Mouse (Mus musculus) kidney, adult 9 months (tissue): ENCODE measurements around the gene Kiz.

Experiments used
- DNase-seq: peaks from one replicate; pipeline ENCODE4 v3.0.0; 2022

Kiz gene

DNA sequence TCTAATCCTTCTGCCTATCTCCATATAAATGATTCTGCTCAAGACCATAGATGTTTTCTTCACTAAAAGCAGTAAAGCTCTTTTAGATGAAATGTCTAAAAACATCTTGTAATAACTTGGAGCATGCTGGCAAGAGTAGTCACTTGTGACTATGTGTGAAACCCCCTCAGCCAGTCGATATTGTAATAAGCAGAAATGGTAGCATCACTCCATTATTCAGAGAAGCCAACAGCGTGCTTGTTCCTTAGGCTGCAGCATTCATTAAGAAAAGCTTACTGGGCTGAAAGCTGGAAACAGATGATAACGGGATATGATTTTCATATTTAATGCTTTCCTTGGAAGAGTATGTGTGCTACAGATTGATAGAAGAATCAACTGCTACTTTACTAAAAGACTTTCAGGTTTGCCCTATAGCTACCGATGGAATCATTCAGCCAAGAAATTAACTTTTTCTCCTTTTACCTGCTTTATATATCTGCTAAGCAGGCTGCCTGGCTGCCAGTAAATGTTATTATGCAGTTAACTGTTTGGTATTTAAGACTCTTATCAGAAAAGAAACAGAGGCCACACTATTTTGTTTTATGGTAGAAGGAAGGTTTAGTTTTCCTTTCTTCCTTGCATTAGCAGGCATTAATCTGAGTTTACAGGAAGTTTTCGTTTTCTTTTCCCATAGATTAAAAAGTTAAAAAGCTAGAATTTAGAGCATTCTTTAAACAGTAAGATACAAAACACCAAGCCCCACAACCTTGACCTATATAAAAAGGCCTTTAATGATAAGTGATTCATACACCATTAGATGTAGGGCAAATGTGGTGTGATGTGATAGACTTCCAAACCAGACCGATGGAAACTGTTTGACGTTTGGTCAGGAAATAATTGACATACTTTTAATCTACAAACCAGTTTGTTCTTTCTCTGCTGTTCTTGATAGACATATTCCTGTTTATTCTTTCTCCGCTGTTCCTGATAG is 15.9 kb downstream of the Kiz start:
- no peak for DNase-seq

- DNase-seq: peak; percentile 16
Observed at GRCm38 (mm10) chr2:146872697-146873096, 17.0 kb downstream of the Kiz start.

GRCm38 (mm10) chr2:146873881-146874441 is 18.3 kb downstream of the Kiz start:
- no peak for DNase-seq

DNA sequence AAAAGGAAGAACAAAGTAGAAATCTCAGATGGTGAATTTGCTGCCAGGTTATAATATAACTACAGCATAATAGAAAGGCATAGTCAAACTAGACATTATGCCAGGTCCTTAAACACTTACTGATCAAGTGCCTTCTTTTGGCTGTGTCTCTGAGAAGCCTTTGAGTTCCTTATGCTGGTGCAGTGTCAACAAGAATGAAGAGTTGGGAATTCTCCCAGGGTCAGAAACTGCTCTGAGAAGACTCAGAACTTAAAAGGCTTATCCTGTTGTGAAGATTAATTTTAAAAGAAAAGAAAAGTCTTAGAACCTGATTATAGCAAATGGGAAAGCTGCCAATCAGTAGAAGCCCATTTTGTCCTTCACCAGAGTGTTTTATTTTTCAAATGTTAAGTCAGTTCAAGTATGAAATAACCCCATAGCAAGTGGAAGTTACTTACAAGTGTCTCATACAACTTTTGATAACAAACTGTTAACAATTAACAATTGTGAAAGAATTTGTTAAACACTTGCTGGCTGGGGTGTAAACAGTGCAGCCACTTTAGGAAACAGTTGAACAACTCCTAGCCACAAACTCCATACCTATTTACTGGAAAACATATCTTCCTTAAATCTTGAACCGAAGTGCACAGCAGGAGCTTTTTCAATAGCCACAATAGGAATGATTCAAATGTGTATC is 21.9 kb downstream of the Kiz start:
- DNase-seq: no peak

- no peak for DNase-seq
Observed at GRCm38 (mm10) chr2:146881623-146882022, 26.0 kb downstream of the Kiz start.

GRCm38 (mm10) chr2:146884291-146884855 is 28.7 kb downstream of the Kiz start:
- DNase-seq: no peak

GRCm38 (mm10) chr2:146888786-146889414 is 33.2 kb downstream of the Kiz start:
- DNase-seq: no peak

DNA sequence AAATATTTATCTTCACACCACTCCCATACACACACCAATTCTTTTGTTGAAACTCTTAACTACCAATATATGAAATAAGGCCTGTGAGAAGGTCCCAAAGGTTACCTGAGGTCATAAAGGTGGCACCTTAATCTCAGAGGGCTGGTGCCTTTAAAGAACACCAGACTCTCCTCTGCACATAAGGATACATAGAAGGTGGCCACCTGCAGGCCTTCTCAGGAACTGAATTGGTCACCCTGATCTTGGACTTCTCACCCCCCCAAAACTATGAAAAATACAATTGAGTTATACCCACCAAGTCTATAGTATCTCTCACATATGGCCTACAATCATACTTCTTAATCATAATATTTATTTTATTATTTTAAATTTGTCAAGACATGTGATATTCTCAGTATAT is 43.3 kb downstream of the Kiz start:
- DNase-seq: peak; percentile 22

DNA sequence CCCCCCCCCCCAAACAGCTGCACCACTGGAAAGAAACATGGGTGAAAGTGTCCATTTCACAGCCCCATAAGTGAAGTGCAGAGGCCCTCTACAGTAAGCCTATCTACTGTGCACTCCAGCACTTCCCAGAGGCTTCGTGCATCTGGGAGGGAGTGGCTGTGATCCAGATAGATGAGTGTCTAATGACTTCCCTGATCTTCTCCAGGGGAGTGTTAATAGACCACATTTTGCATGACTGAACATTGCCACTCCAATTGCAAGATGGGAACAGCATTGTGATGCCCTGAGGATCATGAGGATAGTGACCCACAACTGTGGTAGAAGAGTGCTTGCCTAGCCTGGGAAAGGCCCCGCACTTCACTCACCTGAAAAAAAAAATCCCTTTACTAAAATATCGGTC is 60.4 kb downstream of the Kiz start:
- no peak for DNase-seq

- no peak for DNase-seq
Observed at GRCm38 (mm10) chr2:146917770-146918169, 62.1 kb downstream of the Kiz start.

DNA sequence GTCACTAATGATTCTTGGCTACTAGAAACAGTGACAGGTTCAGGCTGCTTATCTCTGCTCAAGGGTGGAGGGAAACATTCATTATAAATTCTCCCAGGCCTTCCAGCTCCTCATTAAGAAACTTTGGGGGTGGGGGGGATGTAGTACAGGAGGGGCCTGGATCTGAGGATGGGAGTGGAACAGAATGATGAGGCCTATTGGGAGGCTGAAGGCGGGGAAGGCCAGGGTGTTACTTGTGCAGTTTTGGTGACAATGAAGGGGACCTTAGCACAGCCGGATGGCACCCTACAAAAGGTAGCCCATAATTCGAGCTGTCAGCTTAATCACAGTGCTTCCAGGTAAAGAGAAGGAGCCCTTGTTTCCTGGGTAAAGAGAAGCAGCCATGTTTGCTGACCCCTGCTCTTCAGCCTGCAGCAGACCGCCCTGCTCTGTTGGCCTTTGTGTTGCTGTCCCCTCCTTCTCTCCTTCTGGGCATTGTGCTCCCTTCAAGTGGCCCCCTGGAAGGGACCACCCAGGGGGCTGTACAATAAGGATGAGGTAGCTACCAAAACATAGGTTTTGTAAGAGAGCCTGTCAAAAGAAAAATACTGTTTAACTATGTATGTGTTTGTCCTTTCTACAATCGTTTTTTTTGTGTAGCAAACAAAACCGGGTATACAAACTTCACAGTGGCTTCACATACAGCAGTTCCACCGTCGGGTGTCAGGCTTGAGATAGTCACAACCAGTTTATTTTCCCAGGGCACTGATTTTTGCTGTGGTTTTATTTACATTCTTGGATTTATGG is 64.9 kb downstream of the Kiz start:
- no peak for DNase-seq

DNA sequence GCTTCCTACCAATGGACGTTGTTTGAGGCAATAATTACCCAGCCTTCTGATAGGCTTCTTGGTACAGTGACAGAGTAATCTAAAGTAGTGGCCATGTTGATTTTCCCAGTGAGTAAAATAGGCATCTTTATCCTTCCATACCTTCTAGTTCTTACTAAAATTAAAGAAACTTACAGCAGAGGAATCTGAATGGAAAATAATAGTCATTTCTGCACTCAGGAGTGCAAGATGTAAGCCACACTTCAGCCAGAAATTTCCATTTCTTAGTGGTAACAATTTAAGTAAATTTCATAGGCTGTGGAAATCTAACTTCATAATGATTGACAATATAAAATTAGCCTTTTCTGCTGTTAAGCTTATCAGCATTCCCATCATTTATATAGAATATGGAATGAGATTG is 69.6 kb downstream of the Kiz start:
- no peak for DNase-seq

GRCm38 (mm10) chr2:146925846-146926245 is 70.2 kb downstream of the Kiz start:
- DNase-seq: no peak

- no peak for DNase-seq
Observed at GRCm38 (mm10) chr2:146948223-146948776, 92.6 kb downstream of the Kiz start.

GRCm38 (mm10) chr2:146956366-146956765 is 100.7 kb downstream of the Kiz start:
- DNase-seq: no peak

DNA sequence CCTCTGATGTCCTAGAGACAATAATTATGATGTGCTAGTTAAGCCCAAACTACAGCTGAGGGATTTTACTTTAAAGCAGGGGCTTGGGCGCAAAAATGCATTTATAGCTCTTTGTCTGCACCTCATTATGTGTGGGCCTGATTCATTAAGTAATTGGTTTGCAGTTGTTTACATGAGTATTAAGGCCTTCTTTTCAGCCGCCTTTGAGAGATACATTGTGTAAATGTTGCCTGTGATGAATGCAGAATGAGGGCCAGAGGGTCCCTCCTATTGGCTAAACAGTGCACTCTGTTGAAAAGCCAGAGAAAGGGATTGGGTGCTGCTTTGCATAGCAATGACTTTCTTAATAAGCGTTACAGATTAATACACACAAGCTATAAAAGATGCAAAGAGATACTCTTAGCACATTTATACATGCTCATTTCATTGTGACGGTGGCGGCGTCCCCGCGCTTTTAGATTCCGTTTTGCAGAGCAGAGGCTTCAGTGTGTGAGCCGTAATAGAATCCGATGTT is 102.8 kb downstream of the Kiz start:
- DNase-seq: no peak

GRCm38 (mm10) chr2:146958951-146959821 is 103.5 kb downstream of the Kiz start:
- DNase-seq: peak; percentile 83

DNA sequence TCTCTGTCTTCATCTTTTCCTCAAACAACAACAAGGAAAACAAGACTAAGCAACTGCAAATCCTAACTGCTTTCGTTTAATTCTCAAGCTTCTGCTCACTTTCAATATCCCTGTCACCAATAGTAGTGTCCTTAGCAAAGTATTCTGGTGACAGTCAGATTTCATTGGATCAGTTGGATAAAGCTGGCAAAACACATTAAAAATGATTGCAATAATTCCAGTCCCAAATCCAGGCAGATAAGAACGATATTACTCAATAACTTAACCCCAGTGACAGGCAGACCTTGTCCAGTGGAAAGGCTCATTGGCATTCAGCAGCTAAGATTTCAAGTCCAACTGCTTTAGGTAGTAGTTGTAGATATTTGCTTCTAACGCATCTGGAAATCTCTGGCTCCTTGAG is 119.4 kb downstream of the Kiz start:
- no peak for DNase-seq

DNA sequence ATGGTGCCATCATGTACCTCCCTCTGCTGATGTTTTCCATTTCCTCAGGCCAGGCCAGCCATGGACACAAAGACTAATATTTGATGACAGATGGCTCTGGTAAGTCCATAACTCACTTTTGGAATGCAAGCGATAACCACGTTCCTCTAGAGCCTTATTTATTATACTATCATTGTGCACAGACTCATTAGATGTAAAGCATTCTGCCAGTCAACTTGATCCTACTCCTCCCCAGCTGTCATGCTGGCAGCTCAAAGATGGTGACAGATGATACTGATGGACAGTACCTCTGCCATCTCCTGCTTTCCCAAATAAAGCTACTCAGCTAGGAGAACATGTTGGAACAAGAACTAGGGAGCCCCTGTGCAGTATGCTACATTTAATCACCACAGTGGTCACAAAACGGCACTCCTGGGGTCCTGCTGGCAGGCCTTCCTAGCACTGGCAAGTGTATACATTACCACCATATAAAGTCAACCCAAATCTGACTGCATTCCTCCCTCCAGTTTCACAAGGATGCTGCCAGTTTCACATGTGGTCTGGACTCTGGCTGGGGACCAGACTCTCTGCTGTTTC is 119.9 kb downstream of the Kiz start:
- no peak for DNase-seq

- DNase-seq: no peak
Observed at GRCm38 (mm10) chr2:146982786-146983185, 127.1 kb downstream of the Kiz start.
